Mouse (Mus musculus) layer of hippocampus, postnatal 36 days (tissue): ENCODE measurements at regions not wholly inside any gene's neighbourhood (a gene's known extent, or its start where the extent isn't known, plus 50 kb on each side); places are given as distances from the start of the nearest gene placed in this dataset.

Experiments used
- DNase-seq, 2 experiments: peaks; one replicate each; pipeline ENCODE4 v3.0.0; 2022

- DNase-seq, result no peak
Measured at GRCm38 (mm10) chr15:38351701-38352100, 926.3 kb downstream of the 4930447A16Rik start.

- no peak for DNase-seq
Measured at GRCm38 (mm10) chr15:38353371-38353770, 928.0 kb downstream of the 4930447A16Rik start.

GRCm38 (mm10) chr15:38359053-38359452 is 933.7 kb downstream of the 4930447A16Rik start:
- no peak for DNase-seq

GRCm38 (mm10) chr15:38363522-38363921 is 938.2 kb downstream of the 4930447A16Rik start:
- no peak for DNase-seq

GRCm38 (mm10) chr15:38364014-38364413 is 938.7 kb downstream of the 4930447A16Rik start:
- DNase-seq, result no peak

- DNase-seq, result no peak
Measured at GRCm38 (mm10) chr15:38367643-38368042, 942.3 kb downstream of the 4930447A16Rik start.

- no peak for DNase-seq
Measured at GRCm38 (mm10) chr15:38368291-38368690, 942.9 kb downstream of the 4930447A16Rik start.

GRCm38 (mm10) chr15:38371404-38372090 is 946.2 kb downstream of the 4930447A16Rik start:
- DNase-seq, result no peak

- DNase-seq, result peak; percentile 38
Measured at GRCm38 (mm10) chr15:38373797-38374196, 948.4 kb downstream of the 4930447A16Rik start.

- peak in 1 of 2 experiments; percentile 16 for DNase-seq
Measured at GRCm38 (mm10) chr15:38374786-38375185, 949.4 kb downstream of the 4930447A16Rik start.

- no peak for DNase-seq
Measured at GRCm38 (mm10) chr15:38378106-38378505, 952.8 kb downstream of the 4930447A16Rik start.

- no peak for DNase-seq
Measured at GRCm38 (mm10) chr15:38387617-38388016, 962.3 kb downstream of the 4930447A16Rik start.

- no peak for DNase-seq
Measured at GRCm38 (mm10) chr15:38388436-38388835, 963.1 kb downstream of the 4930447A16Rik start.

GRCm38 (mm10) chr15:38390450-38390849 is 965.1 kb downstream of the 4930447A16Rik start:
- no peak for DNase-seq

GRCm38 (mm10) chr15:38391420-38391819 is 966.1 kb downstream of the 4930447A16Rik start:
- no peak for DNase-seq

GRCm38 (mm10) chr15:38391860-38392259 is 966.5 kb downstream of the 4930447A16Rik start:
- no peak for DNase-seq

- no peak for DNase-seq
Measured at GRCm38 (mm10) chr15:38392441-38393149, 967.2 kb downstream of the 4930447A16Rik start.

GRCm38 (mm10) chr15:38398852-38399251 is 973.5 kb downstream of the 4930447A16Rik start:
- no peak for DNase-seq

GRCm38 (mm10) chr15:38402762-38403161 is 977.4 kb downstream of the 4930447A16Rik start:
- DNase-seq, result no peak

GRCm38 (mm10) chr15:38403760-38404375 is 978.5 kb downstream of the 4930447A16Rik start:
- DNase-seq, result no peak

GRCm38 (mm10) chr15:38406114-38406960 is 981.0 kb downstream of the 4930447A16Rik start:
- no peak for DNase-seq

- DNase-seq, result no peak
Measured at GRCm38 (mm10) chr15:38407476-38407875, 982.1 kb downstream of the 4930447A16Rik start.
